Mouse (Mus musculus): ENCODE results near the gene Olfr539. TPM values are rescaled to one million over a fixed set of nuclear protein-coding genes. Genes with fewer than 3 reads are reported as not detected.

The Olfr539 gene
- polyA plus RNA-seq, 1 experiment from 2014 or later = not detected

GRCm38 (mm10) chr7:140725558-140725957 is 65.8 kb downstream of the Olfr539 start:
- no peak for TF ChIP-seq CTCF (IDR thresholded peaks at IDR 0.05)
- TF ChIP-seq EP300 (IDR thresholded peaks at IDR 0.05) = no peak
- no peak overlapping the region for H3K4me2 ChIP-seq (replicated peaks; ENCODE audit: low read depth, low read length)
- no peak overlapping the region for H3K27ac ChIP-seq (ENCODE audit: low read length)
- no peak overlapping the region for H3K9ac ChIP-seq (replicated peaks; ENCODE audit: low read depth)
- H3K9me3 ChIP-seq (ENCODE audit: low read length) = no peaks in the 10 kb centered on the region
- H3K27me3 ChIP-seq (replicated peaks; ENCODE audit: insufficient read depth, low read length) = no peaks in the 10 kb centered on the region
- no peaks in the 10 kb centered on the region for H3K36me3 ChIP-seq (ENCODE audit: insufficient read depth, low read length)
- no peak overlapping the region for H3K4me3 ChIP-seq (ENCODE audit: low read depth, low read length)
- DNase-seq (ENCODE audit: low spot score) (no peak), ATAC-seq (no peak)
- H3K4me1 ChIP-seq (ENCODE audit: insufficient read depth, low read depth, low read length) = no peaks in the 10 kb centered on the region

Other genes with a start within 250 kb of the Olfr539 start
- not detected in 2 replicates for gene Olfr532, start 238.3 kb upstream of the Olfr539 start, polyA plus RNA-seq (2015; fragmentation: Nextera tagmentation; extraction: Ambion mirVana)
- not detected in 2 replicates for gene Olfr533, start 196.6 kb upstream of the Olfr539 start, polyA plus RNA-seq (2015; fragmentation: Nextera tagmentation; extraction: Ambion mirVana)
- not detected in 2 replicates for gene Olfr535, start 175.7 kb upstream of the Olfr539 start, polyA plus RNA-seq (2015; fragmentation: Nextera tagmentation; extraction: Ambion mirVana)
- gene Olfr536, start 152.5 kb upstream of the Olfr539 start, polyA plus RNA-seq (2015; fragmentation: Nextera tagmentation; extraction: Ambion mirVana) = not detected in 2 replicates
- gene Olfr538, start 92.0 kb upstream of the Olfr539 start, polyA plus RNA-seq (2015; fragmentation: Nextera tagmentation; extraction: Ambion mirVana) = not detected in 2 replicates
- gene Olfr46, start 58.7 kb upstream of the Olfr539 start, polyA plus RNA-seq (2015; fragmentation: Nextera tagmentation; extraction: Ambion mirVana) = 0.01 TPM in 1 of 2 replicates, not detected in the other
- gene Olfr61, start 31.0 kb upstream of the Olfr539 start, polyA plus RNA-seq (2015; fragmentation: Nextera tagmentation; extraction: Ambion mirVana) = not detected in 2 replicates
- gene Olfr53, start 13.5 kb upstream of the Olfr539 start, polyA plus RNA-seq (2015; fragmentation: Nextera tagmentation; extraction: Ambion mirVana) = not detected in 2 replicates
- gene Olfr45, start 22.0 kb downstream of the Olfr539 start, polyA plus RNA-seq (2015; fragmentation: Nextera tagmentation; extraction: Ambion mirVana) = not detected in 2 replicates
- not detected in 2 replicates for gene Olfr541, start 37.3 kb downstream of the Olfr539 start, polyA plus RNA-seq (2015; fragmentation: Nextera tagmentation; extraction: Ambion mirVana)
- 1.5 and 1.9 TPM in 2 replicates for gene Cyp2e1, start 103.8 kb downstream of the Olfr539 start, polyA plus RNA-seq (2015; fragmentation: Nextera tagmentation; extraction: Ambion mirVana)
- not detected in 2 replicates for gene Syce1, start 127.9 kb downstream of the Olfr539 start, polyA plus RNA-seq (2015; fragmentation: Nextera tagmentation; extraction: Ambion mirVana)
- 0.21 and 0.30 TPM in 2 replicates for gene Zfp941, start 162.2 kb downstream of the Olfr539 start, polyA plus RNA-seq (2015; fragmentation: Nextera tagmentation; extraction: Ambion mirVana)
- 12.6 and 15.0 TPM in 2 replicates for gene Urah, start 175.1 kb downstream of the Olfr539 start, polyA plus RNA-seq (2015; fragmentation: Nextera tagmentation; extraction: Ambion mirVana)
- gene Scgb1c1, start 185.6 kb downstream of the Olfr539 start, polyA plus RNA-seq (2015; fragmentation: Nextera tagmentation; extraction: Ambion mirVana) = 25.9 and 27.0 TPM in 2 replicates
- gene Odf3, start 187.9 kb downstream of the Olfr539 start, polyA plus RNA-seq (2015; fragmentation: Nextera tagmentation; extraction: Ambion mirVana) = not detected in 2 replicates
- not detected in 2 replicates for gene Gm45785, start 196.4 kb downstream of the Olfr539 start, polyA plus RNA-seq (2015; fragmentation: Nextera tagmentation; extraction: Ambion mirVana)
- 63.6 and 68.0 TPM in 2 replicates for gene Ric8a, start 197.0 kb downstream of the Olfr539 start, polyA plus RNA-seq (2015; fragmentation: Nextera tagmentation; extraction: Ambion mirVana)
- 69.1 and 81.7 TPM in 2 replicates for gene Bet1l, start 197.6 kb downstream of the Olfr539 start, polyA plus RNA-seq (2015; fragmentation: Nextera tagmentation; extraction: Ambion mirVana)
- gene Psmd13, start 222.0 kb downstream of the Olfr539 start, polyA plus RNA-seq (2015; fragmentation: Nextera tagmentation; extraction: Ambion mirVana) = 157 and 164 TPM in 2 replicates
- 23.7 and 25.8 TPM in 2 replicates for gene Sirt3, start 222.4 kb downstream of the Olfr539 start, polyA plus RNA-seq (2015; fragmentation: Nextera tagmentation; extraction: Ambion mirVana)
- gene Cox8b, start 240.5 kb downstream of the Olfr539 start, polyA plus RNA-seq (2015; fragmentation: Nextera tagmentation; extraction: Ambion mirVana) = 13.1 and 18.3 TPM in 2 replicates